Mouse (Mus musculus) ES-Bruce4 (cell line): ENCODE results near the gene Rnd1.

Experiments used
- CTCF ChIP-seq: IDR thresholded peaks from one replicate; pipeline ENCODE4 v1.8.1; 2011; ENCODE audit warnings: low read depth, low read length
- EP300 ChIP-seq: IDR thresholded peaks from 2 replicates; pipeline ENCODE4 v1.6.1; 2011; ENCODE audit warnings: low read depth, low read length; ENCODE audit not compliant: insufficient read depth
- POLR2A ChIP-seq: IDR thresholded peaks from one replicate; pipeline ENCODE4 v1.8.1; 2011; ENCODE audit warnings: low read length; ENCODE audit not compliant: insufficient read depth

GRCm38 (mm10) chr15:98648071-98648470 is 29.2 kb downstream of the Rnd1 start:
- TF ChIP-seq CTCF (no peak), POLR2A (no peak), EP300 (no peak)
